Mouse (Mus musculus) hindbrain, embryonic 13.5 days (tissue): ENCODE data around the gene Tmem246. TPM values are rescaled to one million over a fixed set of nuclear protein-coding genes. Genes with fewer than 3 reads are reported as not detected.
"Not testable (repeated sequence)": the region's sequence is repeated elsewhere in the genome, so short reads cannot be mapped to it uniquely, and the experiment has no call there.

Experiments used
- ATAC-seq: fragments of 200-750 bp; cut with Nextera tagmentation; 2 replicates; pipeline ENCODE4 v1.8.0; 2017; ENCODE audit warnings: moderate TSS enrichment; ENCODE audit not compliant: low FRiP score
- H3K27ac ChIP-seq: fragments of 300-500 bp; sonication (generic); 2 replicates; pipeline ENCODE4 v1.5.1; 2015; ENCODE audit warnings: inconsistent platforms, mild to moderate bottlenecking, moderate library complexity
- H3K27me3 ChIP-seq: fragments of 300-500 bp; sonication (generic); 2 replicates; pipeline ENCODE4 v1.6.1; 2015; ENCODE audit warnings: mild to moderate bottlenecking, inconsistent platforms
- H3K36me3 ChIP-seq: fragments of 300-500 bp; sonication (generic); 2 replicates; pipeline ENCODE4 v1.6.1; 2015; ENCODE audit warnings: mild to moderate bottlenecking, inconsistent platforms
- H3K4me1 ChIP-seq: fragments of 300-500 bp; sonication (generic); replicated peaks from 2 replicates; pipeline ENCODE4 v1.6.1; 2015; ENCODE audit warnings: inconsistent platforms
- H3K4me2 ChIP-seq: fragments of 300-500 bp; sonication (generic); 2 replicates; pipeline ENCODE4 v1.6.1; 2015; ENCODE audit warnings: inconsistent platforms, mild to moderate bottlenecking, moderate library complexity
- H3K4me3 ChIP-seq: fragments of 300-500 bp; sonication (generic); 2 replicates; pipeline ENCODE4 v1.5.1; 2015; ENCODE audit warnings: mild to moderate bottlenecking, inconsistent platforms
- H3K9ac ChIP-seq: fragments of 300-500 bp; sonication (generic); 2 replicates; pipeline ENCODE4 v1.6.1; 2015; ENCODE audit warnings: mild to moderate bottlenecking, inconsistent platforms
- H3K9me3 ChIP-seq: fragments of 300-500 bp; sonication (generic); 2 replicates; pipeline ENCODE4 v1.6.1; 2016; ENCODE audit warnings: inconsistent platforms
- WGBS: fragments of 180-500 bp; shearing (Covaris S2); methylation state at CpG from one replicate; pipeline ENCODE4 v1.1.7; 2015; 5-methylcytosine and 5-hydroxymethylcytosine counted together
- polyA plus RNA-seq: library from polyadenylated mRNA; unstranded; fragments of >200 nt; fragmentation: Nextera tagmentation; extraction: Ambion mirVana; gene quantifications from 2 replicates; pipeline ENCODE4 v1.2.1, GENCODE M21; 2015

Gene Tmem246
- polyA plus RNA-seq: 62.7 and 67.1 TPM in 2 replicates

DNA sequence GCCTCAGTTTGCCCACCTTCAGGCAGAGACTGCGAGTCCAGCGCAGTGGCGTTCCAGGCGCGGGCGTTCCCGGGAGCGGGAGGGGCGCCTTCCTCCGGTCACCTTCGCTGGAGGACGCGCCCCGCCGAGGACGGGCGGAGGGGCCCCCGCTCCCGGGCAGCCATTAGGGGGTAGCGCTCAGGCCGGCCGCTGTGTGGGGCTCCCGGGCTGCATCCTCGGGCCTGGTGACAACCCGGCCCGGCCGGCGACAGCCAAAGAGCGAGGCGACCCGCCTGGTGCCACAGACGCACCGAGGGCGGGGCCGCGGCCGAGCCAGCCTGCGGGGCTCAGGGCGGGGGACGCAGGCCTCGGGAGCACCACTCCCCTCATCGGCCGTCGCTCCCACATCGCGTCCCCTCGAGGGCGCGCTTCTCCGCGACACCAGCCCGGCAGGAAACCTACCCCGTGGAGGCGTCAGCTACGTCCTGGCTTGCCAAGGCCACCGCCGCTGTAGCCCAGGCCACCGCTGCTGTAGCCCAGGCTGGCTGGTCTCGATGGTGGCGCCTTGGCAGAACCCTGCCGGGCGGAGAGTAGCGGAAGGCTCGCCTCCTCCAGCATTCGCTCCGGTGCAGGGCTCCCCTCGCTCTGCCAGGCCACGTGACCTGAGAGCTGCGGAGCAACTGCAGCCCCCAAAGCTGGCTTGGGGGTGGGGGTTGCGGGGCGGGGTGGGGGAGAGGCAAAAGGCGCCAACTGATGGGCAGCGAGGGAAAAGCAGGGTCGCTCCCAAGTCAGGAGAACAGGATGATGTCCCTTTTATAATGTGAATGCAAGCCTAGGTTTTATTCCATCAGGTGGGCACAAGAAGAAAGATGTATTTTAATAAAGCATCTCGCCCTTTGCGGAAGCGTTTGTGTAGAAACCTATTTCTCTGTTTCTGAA is at the start of gene Tmem246:
Gene Tmem246, minus strand, starts transcription at position 694 of the 918 bp plus-strand sequence.
- H3K9ac ChIP-seq: peak within 1 kb of the TSS; percentile 92
- under 1% methylated on average over 58 of the region's 77 CpGs for WGBS
- peak within 1 kb of the TSS; percentile 89 for H3K4me3 ChIP-seq
- no peaks in the 10 kb centered on the region for H3K36me3 ChIP-seq
- H3K9me3 ChIP-seq: no peaks in the 10 kb centered on the region
- peak; percentile 95 for ATAC-seq
- H3K27me3 ChIP-seq: no peaks in the 10 kb centered on the region
- H3K27ac ChIP-seq: peak within 1 kb of the TSS; percentile 95
- H3K4me1 ChIP-seq: peaks cover 13% of the 10 kb centered on the region
- H3K4me2 ChIP-seq: peak within 1 kb of the TSS; percentile 84

DNA sequence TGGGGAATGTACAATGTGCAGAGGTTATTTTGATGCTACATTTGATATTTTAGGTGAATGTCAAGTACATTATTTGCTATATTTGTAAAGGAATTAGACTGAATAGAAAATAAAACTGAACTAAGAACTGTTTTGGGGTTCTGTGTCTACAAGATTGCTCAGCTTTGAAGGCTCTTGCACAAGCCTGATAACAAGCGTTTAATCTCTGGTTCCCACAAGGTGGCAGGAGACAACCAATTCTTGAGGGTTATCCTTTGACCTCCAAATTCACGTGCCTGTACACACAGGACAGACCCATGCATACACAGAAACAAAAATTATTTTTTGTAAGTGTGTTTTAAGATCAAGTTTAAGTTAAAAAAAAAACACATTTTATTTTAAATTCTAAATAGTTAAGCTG is 42.2 kb upstream of the Tmem246 start:
- H3K36me3 ChIP-seq: peaks cover 73% of the 10 kb centered on the region
- H3K9ac ChIP-seq: no peak overlapping the region

DNA sequence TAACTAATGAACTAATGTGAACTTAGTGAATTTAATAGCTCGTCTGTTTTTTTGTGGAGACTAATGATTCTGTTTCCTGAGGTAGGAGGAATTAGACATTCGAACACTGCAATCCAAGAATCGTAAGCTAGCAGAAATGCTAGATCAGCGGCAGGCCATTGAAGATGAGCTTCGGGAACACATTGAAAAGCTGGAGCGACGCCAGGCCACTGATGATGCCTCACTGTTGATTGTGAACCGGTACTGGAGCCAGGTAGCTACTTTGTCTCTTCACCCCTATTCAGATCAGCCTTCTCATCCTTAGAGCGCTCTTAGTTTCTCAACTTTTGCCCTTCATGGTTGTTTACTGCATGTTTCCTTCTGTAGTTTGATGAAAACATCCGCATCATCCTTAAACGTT is 40.1 kb upstream of the Tmem246 start:
- Histone ChIP-seq H3K9me3 (no peaks in the 10 kb centered on the region), H3K36me3 (peaks cover 70% of the 10 kb centered on the region), H3K4me3 (no peak overlapping the region), H3K27me3 (no peaks in the 10 kb centered on the region), H3K4me2 (no peak overlapping the region), H3K4me1 (peaks cover 17% of the 10 kb centered on the region), H3K9ac (no peak overlapping the region), H3K27ac (no peak overlapping the region)
- 93% methylated on average over 11 of the region's 11 CpGs for WGBS
- ATAC-seq: no peak

More for the DNA sequence above, 42.2 kb upstream of the Tmem246 start:
- 76% methylated on average over 2 of the region's 2 CpGs for WGBS
- no peak overlapping the region for H3K4me3 ChIP-seq
- no peak overlapping the region for H3K4me2 ChIP-seq
- ATAC-seq: no peak
- H3K27me3 ChIP-seq: no peaks in the 10 kb centered on the region
- no peaks in the 10 kb centered on the region for H3K9me3 ChIP-seq
- no peak overlapping the region for H3K27ac ChIP-seq
- H3K4me1 ChIP-seq: no peaks in the 10 kb centered on the region

DNA sequence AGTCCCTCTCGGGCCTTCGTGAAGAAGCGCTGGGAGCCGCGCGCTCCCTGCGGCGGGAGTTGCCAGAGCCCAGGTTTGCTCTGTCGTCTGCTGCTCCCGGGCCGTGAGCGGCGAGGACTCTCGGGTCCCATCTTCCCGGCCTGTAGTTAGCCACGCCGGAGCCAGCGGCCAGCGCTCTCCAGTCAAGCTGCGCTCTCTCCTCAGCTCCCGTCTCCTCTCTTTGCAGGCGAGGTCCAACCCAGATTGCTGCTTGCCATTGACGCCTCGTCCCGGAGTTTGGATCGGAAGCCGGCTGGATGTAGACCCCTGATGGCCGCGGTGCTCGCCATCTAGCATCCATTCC is 34.4 kb upstream of the Tmem246 start:
- peak overlapping the region; percentile 85 for H3K9ac ChIP-seq
- peaks cover 36% of the 10 kb centered on the region for H3K36me3 ChIP-seq
- H3K9me3 ChIP-seq: no peaks in the 10 kb centered on the region
- under 1% methylated on average over 30 of the region's 30 CpGs for WGBS
- H3K4me2 ChIP-seq: peak overlapping the region; percentile 82
- H3K27me3 ChIP-seq: no peaks in the 10 kb centered on the region
- peak overlapping the region; percentile 92 for H3K27ac ChIP-seq
- peak; percentile 86 for ATAC-seq
- peaks cover 20% of the 10 kb centered on the region for H3K4me1 ChIP-seq
- peak overlapping the region; percentile 81 for H3K4me3 ChIP-seq

GRCm38 (mm10) chr4:49631319-49632138 is 33.9 kb upstream of the Tmem246 start, which contains the start of gene Rnf20:
Gene Rnf20, plus strand, starts transcription at chr4:49632006.
- Histone ChIP-seq H3K36me3 (peaks cover 30% of the 10 kb centered on the region), H3K27me3 (no peaks in the 10 kb centered on the region)

GRCm38 (mm10) chr4:49628941-49629340 is 31.3 kb upstream of the Tmem246 start:
- Histone ChIP-seq H3K9ac (no peak overlapping the region), H3K27ac (no peak overlapping the region), H3K4me2 (no peak overlapping the region), H3K4me1 (peaks cover 12% of the 10 kb centered on the region), H3K36me3 (peaks cover 5% of the 10 kb centered on the region; the same call in 1 of the 2 replicates), H3K27me3 (no peaks in the 10 kb centered on the region), H3K9me3 (no peaks in the 10 kb centered on the region), H3K4me3 (no peak overlapping the region)
- no peak for ATAC-seq
- 75% methylated on average over 5 of the region's 5 CpGs for WGBS

More at GRCm38 (mm10) chr4:49631319-49632138, 33.9 kb upstream of the Tmem246 start, which contains the start of gene Rnf20:
- peak; percentile 97 for ATAC-seq
- H3K4me2 ChIP-seq: peak within 1 kb of the TSS; percentile 82
- no peaks in the 10 kb centered on the region for H3K9me3 ChIP-seq
- 4% methylated on average over 37 of the region's 37 CpGs for WGBS
- H3K4me3 ChIP-seq: peak within 1 kb of the TSS; percentile 81
- H3K27ac ChIP-seq: peak within 1 kb of the TSS; percentile 92
- peak within 1 kb of the TSS; percentile 85 for H3K9ac ChIP-seq
- H3K4me1 ChIP-seq: peaks cover 20% of the 10 kb centered on the region

- H3K27ac ChIP-seq: no peak overlapping the region
- H3K4me2 ChIP-seq: no peak overlapping the region
- no peaks in the 10 kb centered on the region for H3K9me3 ChIP-seq
- no peak overlapping the region for H3K9ac ChIP-seq
- H3K27me3 ChIP-seq: no peaks in the 10 kb centered on the region
- no peaks in the 10 kb centered on the region for H3K36me3 ChIP-seq
- WGBS: 2% methylated on average over 3 of the region's 3 CpGs
- no peaks in the 10 kb centered on the region for H3K4me1 ChIP-seq
- no peak overlapping the region for H3K4me3 ChIP-seq
- ATAC-seq: no peak
These were observed 29.3 kb upstream of the Tmem246 start for GRCm38 (mm10) chr4:49626973-49627372.

GRCm38 (mm10) chr4:49624969-49625368 is 27.3 kb upstream of the Tmem246 start:
- ATAC-seq, H3K4me3 ChIP-seq, H3K9me3 ChIP-seq, H3K27me3 ChIP-seq, H3K27ac ChIP-seq, H3K9ac ChIP-seq, H3K4me2 ChIP-seq, H3K36me3 ChIP-seq, H3K4me1 ChIP-seq: not testable (repeated sequence)
- 91% methylated on average over 4 of the region's 4 CpGs for WGBS

DNA sequence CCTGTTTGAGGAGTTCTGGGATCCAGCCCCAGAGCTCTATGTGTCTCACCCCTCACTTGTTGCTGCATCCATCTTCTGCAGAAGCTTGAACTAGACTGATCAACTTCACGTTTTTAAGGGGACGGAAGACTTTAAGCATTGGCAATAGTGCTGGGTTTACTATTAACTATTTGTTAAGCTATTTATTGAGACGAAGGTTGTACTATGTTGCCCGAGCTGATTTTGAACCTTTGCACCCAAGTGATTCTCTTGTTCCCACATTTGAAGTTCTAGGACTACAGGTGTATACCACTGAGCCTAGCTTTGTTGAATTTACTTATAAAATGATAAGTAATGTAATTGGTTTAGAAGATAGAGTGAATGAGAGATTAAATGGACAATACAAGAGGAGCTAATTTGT is 26.2 kb upstream of the Tmem246 start:
- Histone ChIP-seq H3K4me2 (no peak overlapping the region), H3K9ac (no peak overlapping the region), H3K9me3 (no peaks in the 10 kb centered on the region), H3K36me3 (no peaks in the 10 kb centered on the region), H3K27me3 (no peaks in the 10 kb centered on the region), H3K4me1 (no peaks in the 10 kb centered on the region), H3K27ac (no peak overlapping the region), H3K4me3 (no peak overlapping the region)
- WGBS: 87% methylated on average over 4 of the region's 4 CpGs
- ATAC-seq: no peak

- H3K36me3 ChIP-seq: no peaks in the 10 kb centered on the region
- H3K27me3 ChIP-seq: no peaks in the 10 kb centered on the region
- no peaks in the 10 kb centered on the region for H3K9me3 ChIP-seq
- H3K4me1 ChIP-seq: no peaks in the 10 kb centered on the region
- H3K4me2 ChIP-seq: no peak overlapping the region
- H3K27ac ChIP-seq: no peak overlapping the region
- H3K4me3 ChIP-seq: no peak overlapping the region
- H3K9ac ChIP-seq: no peak overlapping the region
- 88% methylated on average over 2 of the region's 2 CpGs for WGBS
- ATAC-seq: no peak
These were observed 24.6 kb upstream of the Tmem246 start for GRCm38 (mm10) chr4:49622272-49622671.

DNA sequence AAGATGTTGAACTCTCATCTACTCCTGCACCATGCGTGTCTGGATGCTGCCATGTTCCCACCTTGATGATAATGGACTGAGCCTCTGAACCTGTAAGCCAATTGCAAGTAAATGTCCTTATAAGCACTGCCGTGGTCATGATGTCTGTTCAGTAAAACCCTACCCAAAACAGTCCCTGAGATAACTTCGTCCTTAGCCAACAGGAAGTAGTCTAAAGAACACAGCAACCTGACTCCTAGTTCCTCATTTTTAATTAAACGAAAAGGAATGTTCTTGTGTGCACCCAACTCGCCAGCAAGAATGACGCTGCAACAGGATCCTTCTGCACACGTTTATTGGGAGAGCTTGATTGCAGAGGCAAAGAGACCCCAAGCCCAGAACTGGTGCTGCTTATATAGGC is 22.2 kb upstream of the Tmem246 start:
- WGBS: 93% methylated on average over 7 of the region's 7 CpGs
- not testable (repeated sequence) for H3K36me3 ChIP-seq, H3K27me3 ChIP-seq, H3K4me2 ChIP-seq, H3K9ac ChIP-seq, H3K4me3 ChIP-seq, H3K4me1 ChIP-seq, ATAC-seq, H3K9me3 ChIP-seq, H3K27ac ChIP-seq

- Histone ChIP-seq H3K4me3 (no peak overlapping the region), H3K4me2 (no peak overlapping the region), H3K9me3 (no peaks in the 10 kb centered on the region), H3K27me3 (no peaks in the 10 kb centered on the region), H3K27ac (no peak overlapping the region), H3K9ac (no peak overlapping the region), H3K36me3 (no peaks in the 10 kb centered on the region), H3K4me1 (no peaks in the 10 kb centered on the region)
- WGBS: 94% methylated on average over 10 of the region's 10 CpGs
- no peak for ATAC-seq
These were observed 19.2 kb upstream of the Tmem246 start for GRCm38 (mm10) chr4:49616924-49617323.
